Mouse (Mus musculus): Measurements from ENCODE around the gene Aff3. TPM values are rescaled to one million over a fixed set of nuclear protein-coding genes. Genes with fewer than 3 reads are reported as not detected.
A peak's percentile ranks its signal among the peaks of the same experiment; 100 is the strongest.

Gene Aff3
- total and polyA plus RNA-seq, 2 experiments from 2014 or later = 23.1 to 55.6 TPM

DNA sequence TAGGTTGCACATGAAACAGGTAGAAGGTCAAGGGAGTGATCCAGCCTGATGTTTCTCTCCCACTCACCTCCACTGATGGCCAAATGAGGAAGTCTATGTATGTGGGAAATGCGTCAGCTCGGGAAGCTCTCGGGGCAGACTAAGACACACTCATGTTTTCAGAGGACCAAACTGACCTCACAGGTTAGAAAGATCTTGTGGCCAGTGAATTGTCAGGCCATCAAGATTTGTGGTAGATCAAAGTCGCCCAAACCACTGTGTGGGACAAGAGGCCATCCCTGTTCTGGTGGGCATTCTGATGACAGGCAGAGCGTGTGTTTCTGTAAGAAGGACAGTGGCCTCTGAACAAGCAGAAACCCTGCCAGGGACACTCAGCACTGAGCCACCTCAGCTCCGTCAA, 175.0 kb downstream of the Aff3 start:
- Histone ChIP-seq H3K27me3 (ENCODE audit: insufficient read depth, low read length) (no peaks in the 10 kb centered on the region), H3K9ac (replicated peaks; ENCODE audit: low read length) (no peak overlapping the region), H3K4me2 (ENCODE audit: low read depth, low read length) (no peak overlapping the region), H3K9me3 (ENCODE audit: low read length) (no peaks in the 10 kb centered on the region), H3K36me3 (ENCODE audit: insufficient read depth, low read length) (no peaks in the 10 kb centered on the region), H3K27ac (no peak overlapping the region), H3K4me1 (ENCODE audit: insufficient read depth, low read length) (peaks cover 3% of the 10 kb centered on the region; the same call in 1 of the 2 replicates), H3K4me3 (ENCODE audit: low read length) (no peak overlapping the region)
- no peak for TF ChIP-seq CTCF (IDR thresholded peaks at IDR 0.05; ENCODE audit: low read depth)
- WGBS = 83% methylated on average over 6 of the region's 6 CpGs
- DNase-seq (ENCODE audit: low spot score) (no peak), ATAC-seq (no peak)

DNA sequence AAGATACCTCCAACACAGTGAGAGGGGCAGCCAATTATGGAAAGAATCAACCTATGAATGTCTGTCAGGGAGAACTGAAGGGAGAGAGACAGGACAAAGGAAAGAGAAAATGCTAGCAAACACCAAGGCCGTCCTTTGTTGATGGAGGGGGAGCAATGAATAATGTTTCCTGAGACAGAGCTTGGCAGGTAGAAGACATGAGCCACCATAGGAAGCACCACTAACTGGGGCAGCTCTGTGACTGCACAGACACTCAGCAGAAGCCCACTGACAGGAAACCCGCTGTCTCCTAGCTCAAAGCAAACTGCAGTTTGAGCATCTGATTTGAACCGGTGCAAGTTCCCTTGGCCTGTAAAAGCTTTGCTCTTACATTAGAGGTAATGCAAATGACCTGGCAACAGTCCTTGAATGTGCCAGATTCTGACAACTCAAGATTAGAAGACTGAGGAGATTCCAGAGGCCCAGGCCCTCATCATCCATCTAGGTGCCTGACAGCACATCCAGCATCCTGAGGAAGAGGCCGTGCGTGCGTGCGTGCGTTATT, 176.0 kb downstream of the Aff3 start:
- H3K9ac ChIP-seq (replicated peaks; ENCODE audit: low read length) = no peak overlapping the region
- H3K4me2 ChIP-seq (ENCODE audit: low read depth, low read length) = no peak overlapping the region
- H3K27ac ChIP-seq = peak overlapping the region; percentile 16; the same call in 1 of the 2 replicates
- H3K27me3 ChIP-seq (ENCODE audit: insufficient read depth, low read length) = no peaks in the 10 kb centered on the region
- H3K4me1 ChIP-seq (ENCODE audit: insufficient read depth, low read length) = peaks cover 3% of the 10 kb centered on the region; the same call in 1 of the 2 replicates
- no peak for TF ChIP-seq CTCF (IDR thresholded peaks at IDR 0.05; ENCODE audit: low read depth)
- no peaks in the 10 kb centered on the region for H3K9me3 ChIP-seq (ENCODE audit: low read length)
- WGBS = 41% methylated on average over 8 of the region's 8 CpGs
- ATAC-seq = no peak
- H3K4me3 ChIP-seq (ENCODE audit: low read length) = no peak overlapping the region
- H3K36me3 ChIP-seq (ENCODE audit: insufficient read depth, low read length) = no peaks in the 10 kb centered on the region
- DNase-seq (ENCODE audit: low spot score) = peak; percentile 18

DNA sequence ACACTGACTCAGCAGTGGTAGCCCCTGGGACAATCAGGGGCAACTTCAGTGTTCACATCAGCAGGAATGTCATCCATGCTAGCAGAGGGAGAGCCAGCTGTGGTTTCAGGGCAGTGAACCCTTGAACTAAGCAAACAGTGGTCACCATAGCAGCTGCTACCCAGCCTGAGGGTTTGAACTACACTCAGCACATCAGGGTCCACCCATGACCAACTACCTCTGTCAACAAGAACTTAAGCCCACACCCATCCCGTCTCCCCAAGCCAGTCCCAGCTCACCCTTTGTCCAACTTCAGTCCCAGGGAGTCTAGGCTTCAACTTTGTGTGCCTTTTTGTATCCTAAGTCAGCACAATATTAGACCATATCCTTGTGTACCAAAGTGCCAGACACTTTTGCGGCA, 176.9 kb downstream of the Aff3 start:
- DNase-seq (ENCODE audit: low spot score) (no peak), ATAC-seq (no peak)
- Histone ChIP-seq H3K4me1 (ENCODE audit: insufficient read depth, low read length) (peaks cover 6% of the 10 kb centered on the region; the same call in 1 of the 2 replicates), H3K36me3 (ENCODE audit: insufficient read depth, low read length) (no peaks in the 10 kb centered on the region), H3K27ac (no peak overlapping the region), H3K4me3 (ENCODE audit: low read length) (no peak overlapping the region), H3K9me3 (ENCODE audit: low read length) (no peaks in the 10 kb centered on the region), H3K4me2 (ENCODE audit: low read depth, low read length) (no peak overlapping the region), H3K27me3 (ENCODE audit: insufficient read depth, low read length) (no peaks in the 10 kb centered on the region), H3K9ac (replicated peaks; ENCODE audit: low read length) (no peak overlapping the region)
- no peak for TF ChIP-seq CTCF (IDR thresholded peaks at IDR 0.05; ENCODE audit: low read depth)
- 93% methylated on average over 2 of the region's 2 CpGs for WGBS

DNA sequence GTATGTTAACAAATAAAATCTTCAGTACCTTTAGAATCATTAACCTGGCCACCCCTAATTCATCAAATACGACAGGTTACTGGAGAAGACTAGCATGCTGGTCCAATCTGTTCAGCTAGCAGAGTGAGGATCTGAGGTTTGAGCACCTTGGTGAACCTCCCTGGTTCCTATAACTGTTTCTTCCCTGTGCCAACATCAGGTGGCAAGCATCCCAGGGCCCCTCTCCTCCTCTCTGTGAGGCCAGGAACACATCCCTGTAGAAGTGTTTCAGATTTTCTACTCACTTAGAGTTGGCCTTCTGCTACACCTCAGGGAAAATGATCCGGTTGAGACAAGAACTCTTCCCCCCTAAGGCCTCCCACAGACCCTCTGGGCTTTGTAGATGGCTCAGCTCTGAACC, 181.6 kb downstream of the Aff3 start:
- H3K9ac ChIP-seq (replicated peaks; ENCODE audit: low read length) = no peak overlapping the region
- no peak overlapping the region for H3K27ac ChIP-seq
- peaks cover 3% of the 10 kb centered on the region; the same call in 1 of the 2 replicates for H3K4me1 ChIP-seq (ENCODE audit: insufficient read depth, low read length)
- 74% methylated on average over 2 of the region's 2 CpGs for WGBS
- H3K4me2 ChIP-seq (ENCODE audit: low read depth, low read length) = no peak overlapping the region
- DNase-seq (ENCODE audit: low spot score) = no peak
- no peak for TF ChIP-seq CTCF (IDR thresholded peaks at IDR 0.05; ENCODE audit: low read depth)
- ATAC-seq = no peak
- H3K9me3 ChIP-seq (ENCODE audit: low read length) = no peaks in the 10 kb centered on the region
- H3K36me3 ChIP-seq (ENCODE audit: insufficient read depth, low read length) = no peaks in the 10 kb centered on the region
- no peak overlapping the region for H3K4me3 ChIP-seq (ENCODE audit: low read length)
- no peaks in the 10 kb centered on the region for H3K27me3 ChIP-seq (ENCODE audit: insufficient read depth, low read length)

DNA sequence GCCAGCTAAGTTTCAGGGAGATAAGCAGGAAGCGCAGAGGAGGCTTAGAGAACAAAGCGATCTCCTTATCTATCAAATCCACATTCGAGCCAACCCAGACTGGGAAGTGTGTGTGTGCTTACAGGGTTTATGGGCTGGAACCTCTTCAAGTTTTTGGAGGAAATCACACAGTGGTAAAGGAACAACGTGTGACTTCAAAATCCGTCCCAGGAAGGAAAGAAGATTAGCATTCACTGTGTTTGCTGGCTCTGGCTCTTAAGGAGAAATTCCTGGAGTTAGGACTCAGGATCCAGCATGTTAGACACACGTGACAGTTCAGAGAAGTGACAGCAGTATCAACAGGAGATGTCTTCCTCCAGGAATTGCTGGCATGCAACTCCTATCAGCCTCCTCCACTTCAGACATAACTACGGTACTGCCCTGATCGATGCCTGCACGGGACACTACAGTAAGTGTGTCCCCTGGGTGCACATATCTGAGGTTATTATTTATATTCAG, 186.5 kb downstream of the Aff3 start:
- Histone ChIP-seq H3K9me3 (ENCODE audit: low read length) (no peaks in the 10 kb centered on the region), H3K4me1 (ENCODE audit: insufficient read depth, low read length) (peaks cover 1% of the 10 kb centered on the region; the same call in 1 of the 2 replicates), H3K36me3 (ENCODE audit: insufficient read depth, low read length) (no peaks in the 10 kb centered on the region), H3K4me2 (ENCODE audit: low read depth, low read length) (no peak overlapping the region), H3K27me3 (ENCODE audit: insufficient read depth, low read length) (no peaks in the 10 kb centered on the region), H3K9ac (replicated peaks; ENCODE audit: low read length) (no peak overlapping the region), H3K27ac (no peak overlapping the region), H3K4me3 (ENCODE audit: low read length) (no peak overlapping the region)
- no peak for TF ChIP-seq CTCF (IDR thresholded peaks at IDR 0.05; ENCODE audit: low read depth)
- DNase-seq (ENCODE audit: low spot score) = peak; percentile 15
- 57% methylated on average over 9 of the region's 9 CpGs for WGBS
- ATAC-seq = no peak

DNA sequence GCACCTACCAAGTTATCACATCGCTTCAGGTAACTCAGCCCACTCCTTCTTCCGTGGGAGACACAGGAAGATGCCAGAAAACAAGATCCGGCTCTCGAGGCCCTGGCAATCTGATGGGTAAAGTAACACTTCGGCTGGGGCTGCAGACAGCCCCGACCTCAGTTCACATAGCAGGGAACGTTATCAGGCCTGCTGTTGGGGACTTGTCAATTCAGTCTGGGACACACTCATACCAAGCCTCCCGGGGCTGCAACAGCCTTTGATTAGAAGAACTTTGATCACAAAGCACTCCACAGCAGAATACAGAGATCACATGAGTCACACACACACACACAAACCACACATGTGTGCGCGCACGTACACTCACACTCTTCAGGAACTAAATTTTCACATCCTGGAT, 193.9 kb downstream of the Aff3 start:
- DNase-seq (ENCODE audit: low spot score) (no peak), ATAC-seq (no peak)
- Histone ChIP-seq H3K4me1 (ENCODE audit: insufficient read depth, low read length) (no peaks in the 10 kb centered on the region), H3K27ac (no peak overlapping the region), H3K9me3 (ENCODE audit: low read length) (no peaks in the 10 kb centered on the region), H3K27me3 (ENCODE audit: insufficient read depth, low read length) (no peaks in the 10 kb centered on the region), H3K4me3 (ENCODE audit: low read length) (no peak overlapping the region), H3K9ac (replicated peaks; ENCODE audit: low read length) (no peak overlapping the region), H3K36me3 (ENCODE audit: insufficient read depth, low read length) (no peaks in the 10 kb centered on the region), H3K4me2 (ENCODE audit: low read depth, low read length) (no peak overlapping the region)
- 70% methylated on average over 11 of the region's 11 CpGs for WGBS
- TF ChIP-seq CTCF (IDR thresholded peaks at IDR 0.05; ENCODE audit: low read depth) = no peak

DNA sequence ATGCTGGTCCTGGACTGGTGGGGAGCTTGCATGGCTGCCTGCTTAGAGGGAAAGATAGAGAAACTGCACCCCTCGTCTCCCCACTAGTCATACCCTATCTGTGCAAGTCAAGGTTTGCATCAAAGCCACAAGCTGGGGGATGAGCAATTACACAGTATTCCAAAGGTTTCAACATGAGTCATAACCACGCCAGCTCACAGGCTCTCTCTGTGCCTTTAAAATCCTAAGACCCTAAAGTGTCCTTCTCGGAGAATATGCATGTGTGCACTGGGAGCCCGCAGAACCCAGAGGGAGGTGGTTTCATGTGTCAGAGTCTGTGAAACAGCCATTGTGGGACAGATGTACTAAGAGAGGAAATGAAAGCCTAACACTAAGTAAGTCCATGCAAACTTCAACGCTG, 194.6 kb downstream of the Aff3 start:
- WGBS = 74% methylated on average over 5 of the region's 5 CpGs
- Histone ChIP-seq H3K4me3 (ENCODE audit: low read length) (no peak overlapping the region), H3K27me3 (ENCODE audit: insufficient read depth, low read length) (no peaks in the 10 kb centered on the region), H3K4me2 (ENCODE audit: low read depth, low read length) (no peak overlapping the region), H3K4me1 (ENCODE audit: insufficient read depth, low read length) (no peaks in the 10 kb centered on the region), H3K36me3 (ENCODE audit: insufficient read depth, low read length) (no peaks in the 10 kb centered on the region), H3K9ac (replicated peaks; ENCODE audit: low read length) (no peak overlapping the region), H3K9me3 (ENCODE audit: low read length) (no peaks in the 10 kb centered on the region), H3K27ac (no peak overlapping the region)
- DNase-seq (ENCODE audit: low spot score) = no peak
- TF ChIP-seq CTCF (IDR thresholded peaks at IDR 0.05; ENCODE audit: low read depth) = no peak
- ATAC-seq = no peak

All from hindbrain, postnatal 0 days (tissue).